Mouse (Mus musculus) embryonic stem cell, embryonic (primary cell): ENCODE measurements around the gene Txnrd2.

Source experiments
- CTCF ChIA-PET, 4 experiments: fragments of 300-600 bp in 2 of 4; fragments of 350-600 bp in 2 of 4; sonication (Branson Sonifier 250); formaldehyde crosslinking; loops; one replicate each; lab custom pipeline; 2022; ENCODE audit warnings: inconsistent platforms in 2 of 4; lab: Charles Lee
- POLR2A ChIA-PET, 4 experiments: fragments of 300-600 bp in 2 of 4; fragments of 350-600 bp in 2 of 4; sonication (Branson Sonifier 250); formaldehyde crosslinking; loops; one replicate each; lab custom pipeline; 2022; ENCODE audit warnings: antibody characterized with exemption in 4 of 4, inconsistent platforms in 1 of 4; lab: Charles Lee

The Txnrd2 gene

DNA sequence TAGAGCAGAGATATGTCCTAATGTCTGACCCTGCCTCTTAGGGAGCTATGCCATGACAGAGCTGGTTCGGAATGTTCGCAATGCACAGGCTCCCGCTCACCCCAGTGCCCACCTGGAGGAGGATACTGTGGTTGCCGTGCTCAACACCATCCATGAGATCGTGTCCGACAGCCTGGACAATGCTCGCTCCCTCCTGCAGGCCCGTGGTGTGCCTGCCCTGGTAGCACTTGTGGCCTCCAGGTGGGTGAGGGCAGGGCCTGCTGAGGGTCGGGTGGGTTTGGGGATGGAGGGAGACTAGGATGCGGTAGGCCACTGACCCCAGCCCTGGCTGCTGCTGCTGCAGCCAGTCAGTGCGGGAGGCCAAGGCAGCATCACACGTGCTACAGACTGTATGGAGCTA, 22.9 kb upstream of the Txnrd2 start:
- CTCF ChIA-PET: interaction anchor here in 1 of 4 experiments (3.7 kb wide), 1 partner anchor 59 kb away, joined by 10 read pairs; no protein-coding TSS in a partner anchor

DNA sequence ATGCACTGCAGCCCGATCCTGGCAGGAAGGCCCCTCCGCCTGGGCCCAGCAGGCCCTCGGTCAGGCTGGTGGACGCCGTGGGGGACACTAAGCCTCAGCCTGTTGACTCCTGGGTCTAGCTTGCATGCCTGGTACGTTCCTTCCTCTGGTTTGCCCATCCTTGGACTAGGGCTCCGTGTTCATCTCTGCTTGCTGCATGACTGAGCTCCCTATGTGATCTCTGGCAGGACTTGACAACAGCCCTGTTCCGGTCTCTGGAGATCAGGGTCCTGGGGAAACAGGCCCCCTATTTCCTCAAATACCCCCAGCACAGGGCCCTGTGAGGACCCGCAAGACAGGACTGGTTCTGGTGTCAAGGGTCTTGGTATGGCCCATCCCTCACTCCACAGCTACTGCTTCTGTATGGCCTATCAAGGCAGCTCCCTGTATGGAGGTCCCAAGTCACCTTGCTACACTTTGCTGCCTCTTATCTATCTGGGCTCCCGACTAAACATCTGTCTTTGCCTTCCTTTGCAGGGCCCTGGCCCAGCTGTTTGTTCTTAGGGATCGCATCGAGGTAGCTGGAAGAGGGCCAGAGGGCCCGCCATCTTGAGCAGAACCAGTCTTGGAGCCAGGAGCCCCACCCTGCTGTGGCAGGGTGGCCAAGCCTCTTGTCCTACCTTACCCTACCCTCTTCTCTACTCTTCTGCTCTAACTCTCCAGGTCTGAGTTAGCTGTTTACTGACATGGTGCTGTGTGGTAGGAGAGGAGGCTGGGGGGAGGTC, 20.9 kb upstream of the Txnrd2 start:
- ChIA-PET POLR2A (interaction anchor here in 2 of 4 experiments (0.5 to 3.1 kb wide), 16 partner anchors 10 to 190 kb away, joined by 3 to 10 read pairs (median 4); no protein-coding TSS in a partner anchor), CTCF (interaction anchor here (0.9 to 2.9 kb wide), 12 partner anchors 8 to 60 kb away, joined by 3 to 19 read pairs (median 4); partner anchors contain the start of genes Arvcf (in 3 of the 4) and Tango2 (in 3 of the 4))

More for the DNA sequence above, 22.9 kb upstream of the Txnrd2 start:
- POLR2A ChIA-PET: interaction anchor here in 3 of 4 experiments (0.5 to 4.8 kb wide), 9 partner anchors 10 to 58 kb away, joined by 3 to 27 read pairs (median 4); no protein-coding TSS in a partner anchor

DNA sequence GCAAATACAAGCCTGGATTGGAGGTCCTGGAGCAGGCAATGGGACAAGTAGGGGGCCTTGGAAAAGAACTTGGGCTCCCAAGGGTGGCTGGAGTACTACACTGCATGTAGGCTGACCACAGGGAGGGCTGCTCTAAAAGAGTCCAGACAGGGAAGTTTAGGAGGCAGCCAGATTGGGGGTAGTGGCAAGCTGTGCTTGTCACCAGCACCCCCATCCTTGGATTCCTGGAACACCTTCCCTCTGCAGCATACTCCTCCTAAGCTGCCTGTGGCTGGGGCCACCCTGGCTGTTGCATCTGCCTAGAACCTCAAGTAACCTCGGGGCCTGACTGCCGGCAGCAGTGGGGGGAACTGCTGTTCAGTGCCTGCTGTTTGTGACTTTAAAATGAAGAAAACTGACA, 20.3 kb upstream of the Txnrd2 start:
- ChIA-PET CTCF (interaction anchor here (0.5 to 2.9 kb wide), 18 partner anchors 8 to 226 kb away, joined by 3 to 19 read pairs (median 4); partner anchors contain the start of genes Arvcf (in 3 of the 4), Tango2 (in 3 of the 4) and Txnrd2 (in 1 of the 4)), POLR2A (interaction anchor here in 2 of 4 experiments (0.8 to 3.1 kb wide), 12 partner anchors 9 to 158 kb away, joined by 3 to 10 read pairs (median 5); partner anchors contain the start of genes Ranbp1 (in 1 of the 2) and Trmt2a (in 1 of the 2))

DNA sequence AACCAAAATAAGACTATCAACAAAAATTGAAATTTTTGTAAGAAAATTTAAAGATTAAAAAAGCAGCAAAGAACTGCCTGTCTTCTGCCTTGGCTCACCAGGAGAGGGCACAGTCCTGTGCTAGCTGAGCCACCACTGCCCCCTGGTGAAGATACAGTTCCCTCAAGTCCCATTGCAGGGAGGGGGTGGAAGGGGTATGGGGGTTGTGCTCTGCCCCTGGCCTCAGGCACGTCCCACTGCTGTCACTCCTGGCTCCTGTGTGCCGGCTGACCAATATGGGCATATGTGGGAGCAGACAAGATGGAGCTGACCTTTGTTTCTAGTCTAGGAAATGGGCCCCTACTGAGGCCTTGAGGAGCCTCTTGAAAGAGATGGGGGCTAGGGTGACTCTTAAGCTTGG, 19.9 kb upstream of the Txnrd2 start:
- CTCF ChIA-PET: interaction anchor here (0.5 to 2.9 kb wide), 21 partner anchors 9 to 225 kb away, joined by 3 to 19 read pairs (median 4); partner anchors contain the start of genes Arvcf (in 3 of the 4), Tango2 (in 3 of the 4) and Txnrd2 (in 1 of the 4)

GRCm38 (mm10) chr16:18407912-18408311, 18.3 kb upstream of the Txnrd2 start:
- ChIA-PET POLR2A (interaction anchor here in 3 of 4 experiments (0.7 to 1.7 kb wide), 14 partner anchors 8 to 429 kb away, joined by 3 to 7 read pairs (median 4); partner anchors contain the start of genes 2510002D24Rik (in 1 of the 3), Arvcf (in 1 of the 3), Gm28539 (in 1 of the 3) and Tango2 (in 1 of the 3)), CTCF (interaction anchor here (0.6 to 1.0 kb wide), 6 partner anchors 36 to 147 kb away, joined by 3 to 5 read pairs (median 3); partner anchors contain the start of genes Arvcf (in 1 of the 4) and Tango2 (in 1 of the 4))

More for the DNA sequence above, 19.9 kb upstream of the Txnrd2 start:
- POLR2A ChIA-PET: interaction anchor here in 3 of 4 experiments (0.6 to 3.1 kb wide), 14 partner anchors 9 to 158 kb away, joined by 3 to 10 read pairs (median 4); partner anchors contain the start of genes Ranbp1 (in 1 of the 3) and Trmt2a (in 1 of the 3)

DNA sequence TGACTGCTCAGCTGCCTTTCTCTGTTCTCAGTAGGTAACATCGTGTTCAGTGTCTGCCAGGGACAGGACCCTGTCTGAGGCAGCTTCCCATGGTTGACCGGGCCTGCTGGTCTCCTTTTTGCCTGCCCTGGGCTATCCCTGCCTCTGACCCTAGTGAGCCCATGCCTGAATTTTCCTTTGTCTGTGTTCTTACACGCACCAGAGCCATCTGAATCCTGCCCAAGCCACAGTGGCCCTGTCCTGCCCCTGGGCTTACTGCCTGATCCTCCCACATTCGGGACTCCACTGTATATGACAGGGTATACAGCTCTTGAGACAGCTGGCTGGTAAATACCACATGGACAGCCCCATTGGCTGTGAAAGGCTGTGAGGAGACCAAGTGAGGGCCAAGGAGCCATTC, 16.4 kb upstream of the Txnrd2 start:
- ChIA-PET CTCF (no interaction called here), POLR2A (interaction anchor here in 2 of 4 experiments (1.0 to 1.2 kb wide), 2 partner anchors 14 to 66 kb away, joined by 3 to 5 read pairs; no protein-coding TSS in a partner anchor)

DNA sequence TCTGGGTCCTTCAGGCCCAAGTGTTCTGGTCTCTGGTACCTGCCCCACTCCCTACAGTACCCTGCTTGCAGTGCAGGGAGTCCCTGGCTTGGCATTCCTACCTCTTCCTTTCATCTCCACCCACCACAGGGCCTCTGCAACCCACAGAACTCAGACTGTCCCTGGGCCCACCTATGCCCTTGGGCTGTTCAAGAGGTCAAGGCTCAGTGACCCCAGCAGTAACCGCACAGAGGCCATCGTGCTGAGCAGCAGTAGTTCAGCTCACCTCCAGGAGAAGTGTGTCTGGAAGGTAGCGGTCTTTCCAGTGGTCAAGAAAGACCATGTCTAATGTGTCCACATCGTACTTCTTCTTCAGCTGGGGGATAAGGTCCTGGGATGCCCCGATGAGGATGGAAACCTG, 15.8 kb upstream of the Txnrd2 start:
- POLR2A ChIA-PET: interaction anchor here in 3 of 4 experiments (1.0 to 1.6 kb wide), 3 partner anchors 18 to 67 kb away, joined by 3 to 4 read pairs (median 3); no protein-coding TSS in a partner anchor
- CTCF ChIA-PET: no interaction called here

DNA sequence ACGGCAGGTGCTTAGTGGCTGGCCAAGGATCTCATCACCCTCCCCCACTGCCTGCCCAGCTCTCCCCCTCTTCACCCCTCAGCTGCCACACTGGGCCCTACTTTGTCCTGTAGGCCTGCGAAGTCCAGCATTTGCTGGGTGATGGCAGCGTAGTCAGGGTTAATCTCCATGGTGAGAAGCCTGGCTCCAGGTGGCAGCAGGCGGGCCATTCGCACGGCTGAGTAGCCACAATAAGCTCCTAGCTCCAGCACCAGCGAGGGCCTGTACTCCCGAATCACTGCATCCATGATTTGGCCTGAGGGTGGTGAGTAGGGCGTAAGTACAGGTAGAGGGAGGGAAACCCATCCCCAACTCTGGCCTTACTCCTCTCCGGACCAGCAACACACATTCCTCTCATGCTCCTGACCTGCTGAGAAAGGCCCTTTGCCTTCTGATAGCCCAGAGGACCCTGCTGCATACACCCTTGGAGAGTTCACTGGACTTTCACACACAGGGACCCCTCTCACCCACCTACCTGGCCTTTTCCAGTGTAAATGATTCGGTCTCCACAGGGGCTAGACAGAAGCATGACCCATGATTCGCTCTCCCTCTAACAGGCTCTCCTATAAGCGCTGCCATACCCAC, 15.0 kb upstream of the Txnrd2 start:
- CTCF ChIA-PET: no interaction called here
- POLR2A ChIA-PET: interaction anchor here in 2 of 4 experiments (1.1 to 1.6 kb wide), 2 partner anchors 19 kb away, joined by 3 to 4 read pairs; no protein-coding TSS in a partner anchor

- ChIA-PET CTCF (no interaction called here), POLR2A (interaction anchor here in 2 of 4 experiments (0.7 to 2.3 kb wide), 7 partner anchors 12 to 577 kb away, joined by 3 to 7 read pairs (median 4); partner anchors contain the start of genes Arvcf (in 1 of the 2) and Tango2 (in 1 of the 2))
These were observed 14.2 kb upstream of the Txnrd2 start for GRCm38 (mm10) chr16:18411802-18412476.

DNA sequence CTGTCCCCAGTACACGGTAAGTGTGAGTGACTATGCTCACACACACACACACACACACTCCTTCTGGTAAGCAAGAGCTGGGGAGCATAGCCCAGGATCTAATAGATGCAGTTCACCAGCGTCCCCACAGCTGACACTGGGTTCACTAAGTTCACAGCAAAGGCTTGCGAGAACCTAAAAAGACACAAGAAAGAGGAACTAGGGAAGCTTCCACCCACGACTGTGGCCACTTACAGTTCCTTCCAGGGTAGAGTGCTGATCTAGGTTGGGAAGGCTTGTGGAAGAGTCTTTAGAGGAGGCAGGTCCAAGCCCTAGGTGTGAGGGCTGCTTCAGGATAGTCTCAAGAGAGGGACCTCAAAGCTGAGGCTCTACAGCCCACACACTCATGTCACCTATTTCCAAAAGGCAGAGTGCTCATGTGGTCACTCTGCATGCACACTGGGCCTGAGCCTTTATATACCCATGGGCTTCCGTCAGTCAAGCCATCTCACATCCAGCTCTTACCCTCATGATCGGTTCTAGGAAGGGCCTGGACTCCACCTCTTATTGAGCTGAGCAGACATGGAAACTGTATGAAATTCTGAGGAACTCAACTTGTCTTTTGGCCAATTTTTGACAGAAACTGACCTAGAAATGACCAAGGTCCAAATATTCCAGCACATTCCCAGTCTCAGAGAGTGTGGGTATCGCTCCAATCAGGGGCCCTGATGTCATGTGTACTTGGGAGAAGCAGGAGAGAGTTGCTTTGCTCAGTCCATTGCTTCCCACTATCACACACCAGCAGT, 13.0 kb upstream of the Txnrd2 start:
- ChIA-PET CTCF (interaction anchor here in 2 of 4 experiments (0.6 to 1.0 kb wide), 3 partner anchors 54 to 118 kb away, joined by 3 to 5 read pairs (median 3); no protein-coding TSS in a partner anchor), POLR2A (interaction anchor here in 3 of 4 experiments (0.6 to 2.3 kb wide), 12 partner anchors 10 to 579 kb away, joined by 3 to 7 read pairs (median 4); partner anchors contain the start of genes Arvcf (in 1 of the 3) and Tango2 (in 1 of the 3))

DNA sequence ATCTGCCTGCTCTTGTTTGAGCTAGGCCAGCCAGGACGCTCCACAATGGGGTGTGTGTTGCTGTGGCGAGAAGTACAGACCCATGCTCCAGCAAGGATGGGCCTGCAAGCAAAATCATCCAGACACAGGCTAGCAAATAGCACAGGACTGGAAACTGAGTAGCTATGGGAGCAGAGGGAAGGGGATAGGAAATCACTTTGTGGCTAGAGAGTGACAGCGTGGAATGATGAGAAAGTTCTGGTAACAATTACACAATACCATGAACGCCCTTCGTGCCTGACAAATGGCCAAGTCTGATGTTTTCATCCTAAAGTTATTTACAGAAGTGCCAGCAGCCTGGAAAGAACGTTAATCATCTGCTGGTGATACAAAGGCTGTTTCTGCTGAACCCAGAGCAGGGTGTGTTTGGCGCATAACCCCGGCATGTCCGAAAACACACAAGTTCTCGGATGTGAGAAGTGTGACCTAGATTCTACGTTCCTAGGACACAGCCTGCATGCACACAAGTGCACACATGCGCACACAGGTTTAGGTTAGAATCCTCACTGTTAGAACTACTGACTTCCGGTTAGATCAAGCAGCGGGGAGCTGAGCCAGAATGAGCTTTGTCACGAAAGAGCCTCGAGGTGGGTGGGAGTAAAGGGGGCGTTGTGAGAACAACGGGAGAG, 10.0 kb upstream of the Txnrd2 start:
- ChIA-PET POLR2A (interaction anchor here in 3 of 4 experiments (0.5 to 3.7 kb wide), 32 partner anchors 8 to 423 kb away, joined by 3 to 20 read pairs (median 4); partner anchors contain the start of genes Arvcf (in 1 of the 3), Cldn5 (in 1 of the 3), Ranbp1 (in 1 of the 3) and Tango2 (in 1 of the 3)), CTCF (interaction anchor here (0.6 to 2.0 kb wide), 10 partner anchors 9 to 272 kb away, joined by 3 to 8 read pairs (median 4); partner anchors contain the start of gene Txnrd2 (in 1 of the 4))

- POLR2A ChIA-PET: interaction anchor here in 3 of 4 experiments (0.5 to 3.7 kb wide), 33 partner anchors 9 to 1489 kb away, joined by 3 to 20 read pairs (median 4); partner anchors contain the start of genes Arvcf (in 1 of the 3), Cldn5 (in 1 of the 3), Ranbp1 (in 1 of the 3) and Tango2 (in 1 of the 3)
- CTCF ChIA-PET: interaction anchor here in 2 of 4 experiments (0.8 to 2.0 kb wide), 9 partner anchors 9 to 72 kb away, joined by 3 to 8 read pairs (median 3); partner anchors contain the start of gene Txnrd2 (in 1 of the 2)
These were observed 9.3 kb upstream of the Txnrd2 start for GRCm38 (mm10) chr16:18416837-18417236.

DNA sequence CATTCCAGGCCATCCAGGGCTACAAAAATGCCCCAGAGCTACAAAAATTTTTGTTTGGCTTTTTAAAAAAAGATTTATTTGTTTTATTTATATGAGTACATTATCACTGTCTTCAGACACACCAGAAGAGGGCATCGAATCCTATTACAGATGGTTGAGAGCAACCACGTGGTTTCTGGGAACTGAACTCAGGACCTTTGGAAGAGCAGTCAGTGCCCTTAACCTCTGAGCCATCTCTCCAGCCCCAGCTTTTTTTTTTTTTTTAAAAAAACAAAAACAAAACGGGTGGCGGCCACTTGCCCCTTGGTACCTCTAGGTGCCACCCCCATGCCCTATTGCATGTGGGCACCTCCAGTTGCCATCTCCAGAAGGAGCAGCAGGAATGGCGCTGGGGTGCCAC, 8.7 kb upstream of the Txnrd2 start:
- ChIA-PET POLR2A (interaction anchor here in 2 of 4 experiments (0.6 to 3.7 kb wide), 16 partner anchors 8 to 1489 kb away, joined by 3 to 20 read pairs (median 4); partner anchors contain the start of genes Ranbp1 (in 1 of the 2), Trmt2a (in 1 of the 2) and Txnrd2 (in 1 of the 2)), CTCF (interaction anchor here in 2 of 4 experiments (1.0 to 2.0 kb wide), 4 partner anchors 11 to 73 kb away, joined by 3 to 8 read pairs (median 4); no protein-coding TSS in a partner anchor)

DNA sequence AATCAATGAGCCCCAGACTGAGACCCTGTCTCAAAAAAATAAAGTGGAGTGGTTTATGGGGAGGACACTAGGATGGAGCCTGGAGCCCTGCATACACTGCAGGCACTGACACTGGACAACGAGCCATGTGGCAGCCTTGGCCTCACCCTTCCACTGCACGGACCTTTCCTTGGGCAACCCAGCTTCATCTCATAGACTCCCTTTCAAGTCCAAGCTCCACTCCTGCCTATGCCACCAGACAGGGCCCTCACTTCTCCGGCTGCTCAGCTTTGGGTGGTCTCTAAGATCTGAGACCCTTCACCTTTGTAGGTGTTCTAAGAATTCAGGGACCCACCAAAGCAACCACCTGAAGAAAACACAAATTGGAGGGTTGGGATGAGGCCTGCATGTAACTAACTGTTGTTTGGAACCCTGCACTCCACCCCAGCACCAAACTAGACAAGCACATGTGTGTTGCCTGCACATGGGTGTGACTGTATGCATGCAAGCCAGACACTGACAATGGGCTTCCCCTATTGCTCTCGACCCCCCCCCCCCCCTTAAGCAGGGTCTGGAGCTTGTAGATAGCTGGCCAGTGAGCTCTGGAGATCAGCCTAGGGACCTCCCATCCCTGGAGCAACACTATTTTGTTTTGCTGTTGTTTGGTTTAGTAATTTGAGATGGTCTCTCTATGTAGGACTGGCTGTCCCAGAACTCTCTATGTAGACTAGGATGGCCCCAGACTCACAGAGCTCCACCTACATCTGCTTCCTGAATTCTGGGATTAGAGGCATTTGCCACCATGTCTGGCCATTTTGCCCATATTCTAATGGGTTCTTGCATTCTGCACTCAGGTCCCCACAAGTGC, 7.2 kb upstream of the Txnrd2 start:
- ChIA-PET POLR2A (interaction anchor here in 3 of 4 experiments (0.5 to 1.4 kb wide), 11 partner anchors 15 to 336 kb away, joined by 3 to 6 read pairs (median 3); no protein-coding TSS in a partner anchor), CTCF (interaction anchor here (0.5 to 1.4 kb wide), 13 partner anchors 13 to 1506 kb away, joined by 3 to 9 read pairs (median 3); partner anchors contain the start of genes Arvcf (in 1 of the 4) and Tango2 (in 1 of the 4))
